Mouse (Mus musculus) R1 (cell line): Measurements from ENCODE around the gene Tmem97.
A peak's percentile ranks its signal among the peaks of the same experiment; 100 is the strongest.

ENCODE experiments used
- DNase-seq: peaks from one replicate; pipeline ENCODE4 v3.0.0-alpha.2; 2018; ENCODE audit warnings: low read depth, low spot score

Tmem97 gene

DNA sequence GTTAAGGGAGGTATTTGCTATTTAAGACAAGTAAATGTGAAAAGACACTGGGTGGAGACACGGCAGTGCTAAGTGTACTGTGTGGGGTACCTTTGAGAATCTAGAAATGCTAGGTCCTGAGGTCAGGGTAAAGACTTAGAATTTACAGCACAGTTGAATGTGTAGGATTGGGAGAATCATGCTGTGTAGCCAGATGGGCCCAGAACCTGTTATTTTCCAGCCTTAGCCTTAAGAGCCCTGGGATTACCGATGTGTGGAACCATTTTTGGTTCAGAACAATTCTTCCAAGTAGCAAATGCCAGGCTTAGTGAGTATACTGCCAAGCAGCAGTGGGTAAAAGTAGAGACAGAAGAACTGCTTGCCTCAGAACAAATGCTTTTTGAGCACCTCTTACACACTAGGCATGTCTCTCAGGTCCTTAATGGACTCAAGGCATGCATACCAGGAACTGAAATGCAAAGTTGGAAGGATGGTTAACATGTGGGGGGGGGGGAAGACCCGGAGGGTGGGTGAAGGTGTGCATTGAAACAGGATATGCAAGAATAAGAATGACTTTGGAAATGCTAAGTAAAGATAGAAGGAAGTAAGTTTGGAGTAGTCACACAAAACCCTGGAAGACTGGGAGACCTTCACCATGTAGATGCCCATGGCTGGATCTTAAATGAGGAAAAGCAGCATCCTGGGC is 37.3 kb downstream of the Tmem97 start:
- DNase-seq, result peak; percentile 59

DNA sequence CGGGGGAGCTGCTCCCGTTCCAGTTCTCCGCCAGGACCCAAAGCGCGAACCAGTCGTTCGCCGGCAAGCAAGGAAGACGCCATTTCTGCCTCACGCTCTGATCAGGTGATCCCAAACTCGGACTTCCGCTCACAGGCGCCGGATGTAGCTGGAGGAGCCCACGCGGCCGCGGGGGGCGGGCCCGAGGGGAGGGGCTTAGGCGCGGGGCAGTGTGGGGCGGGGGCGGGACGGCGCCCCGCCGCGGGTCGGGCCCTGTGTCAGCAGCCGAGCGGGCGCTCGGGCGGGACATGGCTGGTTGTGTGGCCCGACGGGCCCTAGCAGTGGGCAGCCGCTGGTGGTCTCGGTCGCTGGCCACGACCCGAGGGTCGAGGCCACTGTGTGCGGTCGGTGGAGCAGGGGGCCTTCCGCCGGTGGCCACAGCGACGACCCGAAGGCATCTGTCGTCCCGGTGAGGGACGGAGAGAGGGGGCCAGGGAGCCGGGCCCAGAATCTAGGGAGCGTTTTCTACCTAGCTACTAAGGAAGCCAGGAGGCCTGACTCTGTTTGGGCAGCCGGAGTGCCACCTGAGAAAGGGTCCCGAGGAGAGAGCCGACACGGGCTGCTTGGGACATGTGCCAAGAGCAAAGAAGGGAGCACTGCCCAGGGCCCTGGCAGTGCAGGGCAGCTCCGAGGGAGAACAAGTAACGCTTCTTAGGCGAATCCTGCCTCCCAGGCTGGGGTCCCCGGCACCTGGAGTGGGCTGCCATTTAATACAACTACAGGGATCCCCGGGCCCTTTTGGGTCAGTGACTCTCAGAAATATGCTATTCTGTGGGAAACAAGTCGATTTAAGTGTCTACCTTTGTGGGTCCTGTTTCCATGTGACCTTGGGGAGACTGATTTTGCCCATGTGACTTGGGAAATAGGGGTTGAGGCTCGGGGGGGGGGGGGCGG is 38.3 kb downstream of the Tmem97 start, which contains the start of the genes Tmem199 and Poldip2:
Gene Tmem199, minus strand, starts transcription at position 148 of the 933 bp plus-strand sequence.
Gene Poldip2, plus strand, starts transcription at position 169 of the 933 bp plus-strand sequence.
- DNase-seq, result peak; percentile 95

DNA sequence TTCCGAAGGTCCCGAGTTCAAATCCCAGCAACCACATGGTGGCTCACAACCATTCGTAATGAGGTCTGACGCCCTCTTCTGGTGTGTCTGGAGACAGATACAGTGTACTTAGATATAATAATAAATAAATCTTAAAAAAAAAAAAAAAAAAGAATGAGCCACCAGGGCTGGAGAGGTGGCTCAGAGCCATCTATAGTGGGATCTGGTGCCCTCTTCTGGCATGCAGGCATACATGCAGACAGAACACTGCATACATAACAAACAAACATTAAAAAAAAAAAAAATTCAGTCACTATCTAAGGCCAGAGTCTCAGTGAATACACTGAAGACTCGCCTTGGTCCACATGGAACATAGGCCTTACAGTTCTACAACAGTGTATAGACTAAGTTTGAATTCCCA is 41.4 kb downstream of the Tmem97 start:
- peak; percentile 51 for DNase-seq

DNA sequence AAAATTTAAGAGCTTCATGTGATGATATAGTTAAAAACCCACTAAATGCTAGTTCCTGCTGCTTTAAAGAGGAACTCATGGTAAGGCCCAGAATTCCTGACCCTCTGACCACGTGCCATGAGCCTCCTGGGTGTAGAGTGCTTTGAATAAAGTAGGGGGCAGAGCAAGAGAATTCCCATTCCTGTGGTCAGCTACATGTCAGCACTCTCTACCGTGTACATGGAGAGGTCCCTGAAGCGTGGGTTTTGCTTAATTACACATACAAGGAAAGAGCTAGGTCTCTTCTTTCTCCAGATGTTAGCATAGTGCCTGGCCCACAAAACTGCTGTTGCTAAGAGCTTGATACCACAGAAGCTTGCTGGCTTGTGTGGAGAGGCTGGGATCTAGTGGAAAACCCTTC is 45.1 kb downstream of the Tmem97 start:
- DNase-seq, result no peak

DNA sequence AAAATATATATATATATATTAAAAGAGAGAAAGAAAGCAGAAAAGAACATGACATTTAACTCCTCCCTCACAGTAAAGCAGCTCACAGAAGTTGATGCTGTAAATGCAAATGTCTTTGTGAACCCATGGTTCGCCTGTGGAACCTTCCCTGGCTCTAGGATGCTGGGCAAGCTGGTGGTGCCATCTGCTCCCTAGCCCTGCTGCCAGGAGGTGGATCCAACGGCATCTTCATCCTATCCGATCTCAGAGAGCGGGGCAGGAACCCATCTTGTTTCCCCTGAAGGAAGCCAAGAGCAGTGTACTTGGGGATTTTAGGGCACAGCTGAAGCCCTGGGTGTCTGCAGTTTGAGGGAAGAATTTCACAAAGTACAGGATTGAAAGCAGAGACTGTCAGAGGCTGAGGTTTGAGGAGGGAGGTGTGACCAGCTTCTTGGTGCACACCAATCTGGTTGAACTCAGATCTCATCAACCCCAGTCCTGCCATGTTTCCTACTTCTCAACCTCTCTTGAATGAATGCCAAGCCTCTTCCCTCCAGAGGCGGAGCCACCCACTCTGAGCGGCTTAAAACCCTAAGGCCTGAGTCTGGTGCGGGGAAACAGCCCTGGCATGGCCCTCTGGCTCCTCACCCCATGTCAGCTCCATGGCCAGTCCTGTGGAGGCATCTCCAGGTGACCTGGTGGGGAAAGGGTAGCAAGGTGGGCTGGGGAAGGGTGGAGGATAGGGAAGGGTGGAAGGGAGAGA is 47.5 kb downstream of the Tmem97 start, which contains the start of gene Sebox:
Gene Sebox, plus strand, starts transcription at position 539 of the 742 bp plus-strand sequence.
- no peak for DNase-seq

DNA sequence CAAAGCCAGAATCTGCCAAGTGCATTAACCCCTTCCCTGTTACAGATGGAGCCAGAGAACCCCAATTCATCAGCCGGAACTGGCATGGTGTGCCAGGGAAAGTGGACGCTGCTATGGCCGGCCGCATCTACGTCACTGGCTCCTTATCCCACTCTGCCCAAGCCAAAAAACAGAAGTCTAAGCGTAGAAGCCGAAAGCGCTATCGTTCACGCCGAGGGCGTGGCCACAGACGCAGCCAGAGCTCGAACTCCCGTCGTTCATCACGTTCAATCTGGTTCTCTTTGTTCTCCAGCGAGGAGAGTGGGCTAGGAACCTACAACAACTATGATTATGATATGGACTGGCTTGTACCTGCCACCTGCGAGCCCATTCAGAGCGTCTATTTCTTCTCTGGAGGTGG is 49.0 kb downstream of the Tmem97 start:
- peak; percentile 28 for DNase-seq

DNA sequence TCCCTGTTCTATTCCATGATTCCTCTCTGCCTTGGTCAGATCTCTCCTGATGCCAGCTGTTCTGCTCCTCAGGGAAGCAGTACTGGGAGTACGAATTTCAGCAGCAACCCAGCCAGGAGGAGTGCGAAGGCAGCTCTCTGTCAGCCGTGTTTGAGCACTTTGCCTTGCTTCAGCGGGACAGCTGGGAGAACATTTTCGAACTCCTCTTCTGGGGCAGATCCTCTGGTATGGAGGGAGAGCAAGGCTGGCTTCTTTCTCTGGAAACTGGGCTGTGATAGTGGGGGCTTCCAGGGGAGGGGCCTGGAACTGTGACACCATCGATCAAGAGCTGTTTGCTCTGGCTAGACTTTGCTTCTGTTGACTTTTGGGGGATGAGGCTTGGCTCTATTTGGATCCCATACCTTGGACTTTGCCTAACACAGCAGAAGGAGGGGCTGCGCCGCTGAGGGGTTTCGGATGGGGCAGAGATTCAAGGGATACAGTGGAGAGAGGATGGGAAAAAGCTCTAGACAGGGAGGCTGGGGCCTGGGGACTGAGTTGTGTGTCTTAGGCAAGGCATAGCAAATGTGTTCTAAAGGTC is 49.9 kb downstream of the Tmem97 start:
- DNase-seq, result no peak

DNA sequence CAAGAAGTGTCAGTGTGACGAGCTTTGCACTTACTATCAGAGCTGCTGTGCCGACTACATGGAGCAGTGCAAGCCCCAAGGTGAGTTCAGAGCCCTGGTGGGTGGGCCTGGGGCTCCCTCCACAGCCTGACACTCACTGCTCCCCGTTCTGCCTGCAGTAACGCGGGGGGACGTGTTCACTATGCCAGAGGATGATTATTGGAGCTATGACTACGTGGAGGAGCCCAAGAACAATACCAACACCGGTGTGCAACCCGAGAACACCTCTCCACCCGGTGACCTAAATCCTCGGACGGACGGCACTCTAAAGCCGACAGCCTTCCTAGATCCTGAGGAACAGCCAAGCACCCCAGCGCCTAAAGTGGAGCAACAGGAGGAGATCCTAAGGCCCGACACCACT is 51.0 kb downstream of the Tmem97 start:
- DNase-seq, result no peak

DNA sequence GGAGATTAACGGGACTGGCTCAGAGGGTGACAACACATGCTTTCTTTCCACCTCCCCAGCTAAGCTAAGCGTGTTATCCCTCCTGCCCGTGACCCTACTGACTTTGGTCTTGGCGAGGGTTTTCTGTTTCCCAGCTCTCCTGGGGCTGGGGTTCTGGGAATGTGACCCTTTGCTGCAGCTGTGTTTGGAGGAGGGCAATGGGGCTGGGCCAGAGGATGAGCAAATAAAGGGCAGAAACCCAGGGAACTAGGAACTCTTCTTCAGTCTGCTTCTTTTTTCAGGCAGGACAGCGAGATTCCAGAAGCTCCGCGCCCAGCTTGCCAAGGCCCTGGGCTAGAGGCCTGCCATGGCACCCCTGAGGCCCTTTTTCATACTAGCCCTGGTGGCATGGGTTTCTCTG is 51.6 kb downstream of the Tmem97 start, which contains the start of gene Vtn:
Gene Vtn, plus strand, starts transcription at position 88 of the 400 bp plus-strand sequence.
- DNase-seq, result no peak

DNA sequence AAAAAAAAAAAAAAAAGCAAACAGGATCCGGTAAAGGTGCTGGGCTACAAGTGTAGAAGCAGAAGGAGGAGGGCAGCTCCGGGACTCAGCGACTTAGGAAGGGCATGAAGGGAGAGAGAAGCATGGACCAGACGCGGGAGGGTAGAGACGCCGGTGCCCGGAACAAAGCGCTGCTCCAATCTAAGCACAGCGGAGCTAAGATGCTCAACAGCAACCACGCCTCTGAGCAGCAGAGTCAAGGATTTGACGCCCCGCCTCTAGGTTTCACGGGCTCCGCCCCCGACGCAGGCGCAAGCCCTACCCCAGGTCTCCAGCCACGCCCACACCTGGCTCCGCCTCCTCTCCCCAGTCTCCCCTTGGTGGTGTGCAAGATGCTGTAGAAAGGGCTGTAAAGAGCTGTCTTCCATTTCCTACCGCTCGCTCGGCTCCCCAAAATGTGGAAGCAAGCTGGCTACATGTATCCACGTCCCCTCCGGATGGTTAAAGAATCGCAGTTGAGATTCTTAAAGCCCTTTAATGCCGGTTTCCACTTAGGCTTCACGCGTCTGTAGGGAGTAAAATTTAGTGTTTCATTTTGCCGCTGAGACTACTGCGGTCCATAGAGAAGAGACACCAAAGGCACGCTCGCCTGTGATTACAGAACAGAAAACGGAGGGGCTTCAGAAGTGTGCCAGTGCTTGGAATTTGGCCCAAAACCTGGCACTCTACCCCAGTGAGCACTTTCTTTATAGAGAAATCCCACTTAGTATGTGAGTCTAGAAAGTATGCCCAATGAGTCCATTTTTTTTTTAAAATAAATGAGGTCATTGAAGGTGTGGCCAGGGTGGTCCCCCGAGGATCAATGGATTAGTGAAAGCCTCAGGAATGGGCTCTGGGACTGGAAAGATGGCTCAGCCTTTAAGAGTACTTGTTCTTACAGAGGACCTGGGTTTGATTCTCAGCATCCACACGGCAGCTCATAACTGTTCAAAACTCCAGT is 52.7 kb downstream of the Tmem97 start, which contains the start of gene Sarm1:
Gene Sarm1, minus strand, starts transcription at position 211 of the 979 bp plus-strand sequence.
- peak; percentile 97 for DNase-seq

DNA sequence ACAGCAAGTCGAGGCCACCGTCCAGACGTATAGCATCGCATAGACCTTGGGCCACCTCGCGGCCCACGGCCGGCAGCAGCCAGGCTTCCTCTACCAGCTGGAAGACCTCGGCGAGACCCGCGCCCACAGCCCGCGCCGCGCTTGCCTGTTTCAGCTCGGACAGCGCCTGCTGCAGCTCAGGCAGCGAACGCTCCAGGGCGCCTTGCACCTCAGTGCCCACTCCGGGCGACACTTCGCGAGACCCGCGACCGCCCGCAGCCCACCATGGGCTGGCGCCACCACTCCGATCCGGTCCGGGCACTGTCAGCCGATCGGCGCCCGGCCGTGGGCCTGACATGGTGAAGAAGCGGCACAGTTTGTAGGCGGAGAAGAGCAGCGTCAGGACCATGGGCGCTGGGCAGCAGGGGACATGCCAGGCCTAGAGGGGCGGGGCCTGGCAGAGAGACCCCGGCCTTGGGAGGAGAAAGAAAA is 53.5 kb downstream of the Tmem97 start:
- no peak for DNase-seq

DNA sequence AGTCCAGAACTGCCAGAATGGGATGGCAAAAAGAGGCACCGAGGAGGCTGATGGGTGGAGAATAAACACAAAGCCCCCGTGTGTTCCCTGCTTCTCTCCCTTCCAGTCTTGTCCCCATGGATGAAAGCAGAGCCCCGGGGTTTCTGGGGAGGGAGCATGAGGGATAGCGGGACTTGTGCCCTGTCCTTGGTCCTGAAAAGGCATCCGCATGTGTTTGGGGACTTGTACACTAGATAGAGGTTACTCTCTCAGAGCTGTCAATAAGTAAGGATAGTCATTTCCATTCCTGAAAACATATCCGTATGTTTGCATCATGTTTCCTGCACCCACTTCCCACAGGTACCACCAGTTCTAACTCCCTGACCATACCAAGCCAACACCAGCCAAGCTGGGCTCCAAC is 54.7 kb downstream of the Tmem97 start:
- peak; percentile 77 for DNase-seq
